Mouse (Mus musculus) thymus, postnatal 4 days (tissue): ENCODE measurements at regions not wholly inside any gene's neighbourhood (a gene's known extent, or its start where the extent isn't known, plus 50 kb on each side); places are given as distances from the start of the nearest gene placed in this dataset.

Source experiments
- DNase-seq: peaks from one replicate; pipeline ENCODE4 v3.0.0; 2021

- peak; percentile 11 for DNase-seq
These were observed 59.2 kb upstream of the C2cd4b start for GRCm38 (mm10) chr9:67699846-67700579.

- DNase-seq, result no peak
These were observed 50.8 kb upstream of the C2cd4b start for GRCm38 (mm10) chr9:67708246-67708960.
